Mouse (Mus musculus) bone marrow macrophage, adult 2 months (primary cell): ENCODE results near the gene Tirap.

Source experiments
- CTCF ChIP-seq: IDR thresholded peaks from 2 replicates; pipeline ENCODE4 v1.5.1; 2012; ENCODE audit warnings: low read depth, mild to moderate bottlenecking, low read length, moderate library complexity
- POLR2A ChIP-seq: IDR thresholded peaks from 2 replicates; pipeline ENCODE4 v1.6.1; 2012; ENCODE audit warnings: mild to moderate bottlenecking, low read depth, low read length, borderline replicate concordance

DNA sequence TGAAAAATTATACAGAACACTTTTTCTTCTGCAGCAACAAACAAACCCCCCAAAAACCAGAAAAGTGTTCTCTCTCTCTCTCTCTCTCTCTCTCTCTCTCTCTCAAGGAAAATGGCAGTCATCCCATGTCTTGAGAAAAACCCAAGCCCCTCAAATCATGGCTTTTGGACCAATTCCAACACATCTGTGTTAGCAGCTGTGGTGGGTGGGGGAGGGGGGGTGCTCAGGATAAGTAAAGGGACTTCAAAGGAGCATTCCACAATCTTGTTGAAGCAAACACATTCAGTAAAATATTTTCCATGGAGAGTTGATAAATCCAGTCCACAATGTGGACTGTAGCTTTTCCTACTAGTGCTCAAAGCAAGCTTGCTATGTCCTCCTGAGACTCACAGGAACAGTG lies 49.4 kb upstream of the Tirap start:
- TF ChIP-seq POLR2A (no peak), CTCF (no peak)
